Mouse (Mus musculus) C2C12 (cell line): ENCODE results near the gene Gm21719. TPM values are rescaled to one million over a fixed set of nuclear protein-coding genes. Genes with fewer than 3 reads are reported as not detected.
"Not testable (repeated sequence)": the region's sequence is repeated elsewhere in the genome, so short reads cannot be mapped to it uniquely, and the experiment has no call there.

Experiments used
- H3K27me3 ChIP-seq: one replicate; pipeline ENCODE4 v1.6.1; 2011; ENCODE audit not compliant: control insufficient read depth, insufficient read depth, insufficient read length
- H3K36me3 ChIP-seq: one replicate; pipeline ENCODE4 v1.6.1; 2011; ENCODE audit not compliant: control insufficient read depth, insufficient read depth
- H3K4me3 ChIP-seq: one replicate; pipeline ENCODE4 v1.5.1; 2011; ENCODE audit warnings: mild to moderate bottlenecking, control low read depth; ENCODE audit not compliant: poor library complexity, insufficient read depth, severe bottlenecking
- H3K79me2 ChIP-seq: one replicate; pipeline ENCODE4 v1.6.1; 2011; ENCODE audit not compliant: control insufficient read depth, insufficient read depth
- H3K79me3 ChIP-seq: one replicate; pipeline ENCODE4 v1.6.1; 2011; ENCODE audit warnings: low read depth, control low read depth
- H3ac ChIP-seq: one replicate; pipeline ENCODE3; 2011; ENCODE audit warnings: low read depth; ENCODE audit not compliant: control insufficient read depth, insufficient read length
- long read RNA-seq, 2 experiments: library from polyadenylated mRNA; unstranded; transcript quantifications; one replicate each; pipeline ENCODE4 v2.0.0; 2019 to 2020
- polyA plus RNA-seq: library from polyadenylated mRNA; unstranded; fragments of >200 nt; fragmentation: generic; extraction: Trizol; gene quantifications from one replicate; pipeline ENCODE4 v1.2.1, GENCODE M21; 2012; ENCODE audit warnings: missing spikeins

The Gm21719 gene
- polyA plus RNA-seq = not detected
- long read RNA-seq, experiment 1 = 0 reads
- long read RNA-seq, experiment 2 = 0 reads

- H3K4me3 ChIP-seq, H3K79me2 ChIP-seq, H3K36me3 ChIP-seq, H3K27me3 ChIP-seq, H3ac ChIP-seq, H3K79me3 ChIP-seq: not testable (repeated sequence)
These were observed at the start of gene Gm21719 for GRCm38 (mm10) chrY:6682772-6683171. TSS of gene Gm21719 (minus strand) at chrY:6682872.

Other genes with a start within 250 kb of the Gm21719 start
- gene Gm28919, start 99.3 kb downstream of the Gm21719 start, polyA plus RNA-seq = not detected
- not detected for gene Gm20830, start 235.4 kb upstream of the Gm21719 start, polyA plus RNA-seq